Mouse (Mus musculus) lung, postnatal 36 days (tissue): ENCODE measurements around the gene Ccdc85a.
"Not testable (repeated sequence)": the region's sequence is repeated elsewhere in the genome, so short reads cannot be mapped to it uniquely, and the experiment has no call there.

ENCODE experiments used
- DNase-seq: peaks from one replicate; pipeline ENCODE4 v3.0.0; 2022; ENCODE audit warnings: mixed read lengths

Ccdc85a gene

GRCm38 (mm10) chr11:28415841-28416240, 168.3 kb downstream of the Ccdc85a start:
- no peak for DNase-seq

- not testable (repeated sequence) for DNase-seq
Observed at GRCm38 (mm10) chr11:28409880-28410279, 174.2 kb downstream of the Ccdc85a start.

GRCm38 (mm10) chr11:28397166-28397565, 187.0 kb downstream of the Ccdc85a start:
- DNase-seq, result no peak

GRCm38 (mm10) chr11:28375891-28376290, 208.2 kb downstream of the Ccdc85a start:
- no peak for DNase-seq

GRCm38 (mm10) chr11:28374636-28375035, 209.5 kb downstream of the Ccdc85a start:
- DNase-seq, result no peak

- not testable (repeated sequence) for DNase-seq
Observed at GRCm38 (mm10) chr11:28371381-28371780, 212.7 kb downstream of the Ccdc85a start.

GRCm38 (mm10) chr11:28365929-28366244, 218.2 kb downstream of the Ccdc85a start:
- DNase-seq, result no peak

- DNase-seq, result peak; percentile 94
Observed at GRCm38 (mm10) chr11:28365209-28365928, 218.8 kb downstream of the Ccdc85a start.

- no peak for DNase-seq
Observed at GRCm38 (mm10) chr11:28343465-28343864, 240.7 kb downstream of the Ccdc85a start.

GRCm38 (mm10) chr11:28341887-28342286, 242.2 kb downstream of the Ccdc85a start:
- peak; percentile 7 for DNase-seq

- DNase-seq, result not testable (repeated sequence)
Observed at GRCm38 (mm10) chr11:28339224-28340150, 244.6 kb downstream of the Ccdc85a start, which contains the start of gene Gm6685. TSS of gene Gm6685 (minus strand) at chr11:28339867.
